Mouse (Mus musculus): Measurements from ENCODE around the gene Wdr83.
"Not testable (repeated sequence)": the region's sequence is repeated elsewhere in the genome, so short reads cannot be mapped to it uniquely, and the experiment has no call there.

Gene Wdr83

GRCm38 (mm10) chr8:85081216-85081555, at the start of gene Wdr83:
TSS of gene Wdr83 (minus strand) at chr8:85081306.
- DNase-seq = peak; percentile 44

GRCm38 (mm10) chr8:85123691-85124090, 42.6 kb upstream of the Wdr83 start:
- DNase-seq = no peak

GRCm38 (mm10) chr8:85122995-85123394, 41.9 kb upstream of the Wdr83 start, which contains the start of gene Zfp791:
TSS of gene Zfp791 (minus strand) at chr8:85123095.
- no peak for DNase-seq

GRCm38 (mm10) chr8:85120251-85120650, 39.1 kb upstream of the Wdr83 start:
- not testable (repeated sequence) for DNase-seq

GRCm38 (mm10) chr8:85119052-85119981, 38.2 kb upstream of the Wdr83 start:
- peak; percentile 85 for DNase-seq

- DNase-seq = no peak
These were observed 35.9 kb upstream of the Wdr83 start for GRCm38 (mm10) chr8:85116984-85117383.

- no peak for DNase-seq
These were observed 34.4 kb upstream of the Wdr83 start for GRCm38 (mm10) chr8:85115501-85115900.

GRCm38 (mm10) chr8:85113241-85113640, 32.1 kb upstream of the Wdr83 start:
- no peak for DNase-seq

- DNase-seq = no peak
These were observed 19.1 kb upstream of the Wdr83 start for GRCm38 (mm10) chr8:85100076-85100665.

GRCm38 (mm10) chr8:85096850-85097249, 15.7 kb upstream of the Wdr83 start:
- DNase-seq = no peak

GRCm38 (mm10) chr8:85096196-85096595, 15.1 kb upstream of the Wdr83 start:
- no peak for DNase-seq

GRCm38 (mm10) chr8:85095566-85095965, 14.5 kb upstream of the Wdr83 start:
- no peak for DNase-seq

- no peak for DNase-seq
These were observed 13.9 kb upstream of the Wdr83 start for GRCm38 (mm10) chr8:85095051-85095450.

- no peak for DNase-seq
These were observed 10.5 kb upstream of the Wdr83 start for GRCm38 (mm10) chr8:85091526-85092090.

- no peak for DNase-seq
These were observed 9.8 kb upstream of the Wdr83 start for GRCm38 (mm10) chr8:85090856-85091255.

- DNase-seq = no peak
These were observed 7.7 kb upstream of the Wdr83 start for GRCm38 (mm10) chr8:85088771-85089170.

- peak; percentile 17 for DNase-seq
These were observed 5.1 kb upstream of the Wdr83 start for GRCm38 (mm10) chr8:85086238-85086637.

GRCm38 (mm10) chr8:85084633-85085032, 3.5 kb upstream of the Wdr83 start:
- no peak for DNase-seq

GRCm38 (mm10) chr8:85083108-85083813, 2.2 kb upstream of the Wdr83 start, which contains the start of gene Man2b1:
TSS of gene Man2b1 (plus strand) at chr8:85083270.
- DNase-seq = peak; percentile 91

GRCm38 (mm10) chr8:85082169-85082568, 1.1 kb upstream of the Wdr83 start:
- DNase-seq = not testable (repeated sequence)

GRCm38 (mm10) chr8:85080532-85081215, 432 bp downstream of the Wdr83 start, which contains the start of gene Wdr83os:
TSS of gene Wdr83os (plus strand) at chr8:85080740.
- DNase-seq = peak; percentile 61

- no peak for DNase-seq
These were observed 933 bp downstream of the Wdr83 start for GRCm38 (mm10) chr8:85080214-85080531.

GRCm38 (mm10) chr8:85076993-85077392, 4.1 kb downstream of the Wdr83 start:
- peak; percentile 84 for DNase-seq
